Mouse (Mus musculus) forebrain, embryonic 16.5 days (tissue): ENCODE data around the gene Gm12258. TPM values are rescaled to one million over a fixed set of nuclear protein-coding genes. Genes with fewer than 3 reads are reported as not detected.
"Not testable (repeated sequence)": the region's sequence is repeated elsewhere in the genome, so short reads cannot be mapped to it uniquely, and the experiment has no call there.

Experiments used
- ATAC-seq: fragments of 200-750 bp; cut with Nextera tagmentation; 2 replicates; pipeline ENCODE4 v1.8.0; 2017; ENCODE audit warnings: mild to moderate bottlenecking, moderate library complexity
- H3K27ac ChIP-seq: fragments of 300-500 bp; sonication (generic); 2 replicates; pipeline ENCODE4 v1.5.1; 2014; ENCODE audit warnings: low read length, control low read depth
- H3K27me3 ChIP-seq: fragments of 300-500 bp; sonication (generic); replicated peaks from 2 replicates; pipeline ENCODE4 v1.6.1; 2014; ENCODE audit warnings: low read length; ENCODE audit not compliant: control insufficient read depth, insufficient read depth
- H3K36me3 ChIP-seq: fragments of 300-500 bp; sonication (generic); 2 replicates; pipeline ENCODE4 v1.6.1; 2014; ENCODE audit not compliant: control insufficient read depth, insufficient read depth
- H3K4me1 ChIP-seq: fragments of 300-500 bp; sonication (generic); replicated peaks from 2 replicates; pipeline ENCODE4 v1.6.1; 2014; ENCODE audit warnings: low read length; ENCODE audit not compliant: control insufficient read depth, insufficient read depth
- H3K4me2 ChIP-seq: fragments of 300-500 bp; sonication (generic); 2 replicates; pipeline ENCODE4 v1.6.1; 2014; ENCODE audit warnings: mild to moderate bottlenecking, low read length, control low read depth
- H3K4me3 ChIP-seq: fragments of 300-500 bp; sonication (generic); replicated peaks from 2 replicates; pipeline ENCODE4 v1.5.1; 2014; ENCODE audit warnings: mild to moderate bottlenecking, low read length, control low read depth
- H3K9ac ChIP-seq: fragments of 300-500 bp; sonication (generic); replicated peaks from 2 replicates; pipeline ENCODE4 v1.6.1; 2014; ENCODE audit warnings: low read depth, low read length, control low read depth
- H3K9me3 ChIP-seq: fragments of 300-500 bp; sonication (generic); 2 replicates; pipeline ENCODE4 v1.6.1; 2016; ENCODE audit warnings: low read length; ENCODE audit not compliant: control insufficient read depth
- WGBS: fragments of 180-500 bp; shearing (Covaris S2); extraction: QIAGEN DNeasy Blood & Tissue Kit; methylation state at CpG from one replicate; pipeline ENCODE4 v1.1.7; 2014; 5-methylcytosine and 5-hydroxymethylcytosine counted together
- polyA plus RNA-seq: library from polyadenylated mRNA; unstranded; fragments of >200 nt; fragmentation: Nextera tagmentation; extraction: Ambion mirVana; gene quantifications from 2 replicates; pipeline ENCODE4 v1.2.1, GENCODE M21; 2015

The Gm12258 gene
- polyA plus RNA-seq, 1 experiment from 2014 or later, result 25.1 TPM

- Histone ChIP-seq H3K27ac (no peak overlapping the region), H3K36me3 (no peaks in the 10 kb centered on the region), H3K27me3 (no peaks in the 10 kb centered on the region), H3K4me1 (no peaks in the 10 kb centered on the region), H3K4me3 (no peak overlapping the region), H3K9ac (no peak overlapping the region), H3K9me3 (no peaks in the 10 kb centered on the region), H3K4me2 (no peak overlapping the region)
- no peak for ATAC-seq
- WGBS, result 80% methylated on average over 3 of the region's 3 CpGs
Observed at GRCm38 (mm10) chr11:58829764-58830163, 17.2 kb upstream of the Gm12258 start.

DNA sequence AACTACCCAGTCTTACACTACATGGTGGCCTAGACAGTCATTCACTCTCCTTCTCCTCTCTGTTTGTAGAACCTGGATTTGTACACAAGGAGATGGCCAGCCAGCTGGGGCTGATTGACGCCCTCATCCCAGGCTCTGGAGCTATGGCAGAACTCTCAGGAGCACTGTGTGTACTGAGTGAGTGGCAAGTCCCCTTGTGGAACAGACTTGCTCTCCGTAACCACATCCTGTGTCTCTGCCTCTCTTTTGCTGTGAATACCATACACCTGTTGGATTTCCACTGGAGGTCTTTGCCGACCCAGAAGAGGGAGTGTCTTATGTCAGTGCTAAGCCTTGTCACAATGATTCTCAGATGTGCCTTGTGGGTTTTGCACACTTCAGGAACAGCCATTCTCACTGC, 14.4 kb upstream of the Gm12258 start:
- not testable (repeated sequence) for H3K27ac ChIP-seq, H3K4me1 ChIP-seq, H3K4me2 ChIP-seq, H3K9me3 ChIP-seq, H3K27me3 ChIP-seq, ATAC-seq, H3K9ac ChIP-seq, H3K36me3 ChIP-seq, H3K4me3 ChIP-seq
- whole genome bisulfite sequencing, result 82% methylated on average over 3 of the region's 3 CpGs

- H3K4me3 ChIP-seq, H3K9ac ChIP-seq, H3K27ac ChIP-seq, H3K4me2 ChIP-seq, ATAC-seq, H3K9me3 ChIP-seq, H3K4me1 ChIP-seq, H3K36me3 ChIP-seq, H3K27me3 ChIP-seq: not testable (repeated sequence)
Observed at GRCm38 (mm10) chr11:58838951-58839350, 8.0 kb upstream of the Gm12258 start, which contains the start of gene Olfr311. Olfr311 (plus strand) TSS chr11:58839251.

- ATAC-seq, result no peak; the same call in 1 of the 2 replicates
- Histone ChIP-seq H3K4me2 (peak overlapping the region; percentile 67), H3K9me3 (no peaks in the 10 kb centered on the region), H3K27me3 (no peaks in the 10 kb centered on the region), H3K36me3 (peaks cover 16% of the 10 kb centered on the region), H3K4me3 (peak overlapping the region; percentile 68), H3K9ac (peak overlapping the region; percentile 85), H3K27ac (no peak overlapping the region), H3K4me1 (peaks cover 11% of the 10 kb centered on the region)
- 51% methylated on average over 9 of the region's 9 CpGs for WGBS
Observed at GRCm38 (mm10) chr11:58847636-58848035, 678 bp downstream of the Gm12258 start.

- H3K4me3 ChIP-seq, result no peak overlapping the region
- peaks cover 11% of the 10 kb centered on the region for H3K4me1 ChIP-seq
- H3K27me3 ChIP-seq, result no peaks in the 10 kb centered on the region
- no peaks in the 10 kb centered on the region for H3K9me3 ChIP-seq
- H3K9ac ChIP-seq, result no peak overlapping the region
- H3K36me3 ChIP-seq, result peaks cover 20% of the 10 kb centered on the region
- ATAC-seq, result no peak
- no peak overlapping the region for H3K4me2 ChIP-seq
- no peak overlapping the region for H3K27ac ChIP-seq
- 66% methylated on average over 2 of the region's 2 CpGs for WGBS
Observed at GRCm38 (mm10) chr11:58849731-58850130, 2.8 kb downstream of the Gm12258 start.

DNA sequence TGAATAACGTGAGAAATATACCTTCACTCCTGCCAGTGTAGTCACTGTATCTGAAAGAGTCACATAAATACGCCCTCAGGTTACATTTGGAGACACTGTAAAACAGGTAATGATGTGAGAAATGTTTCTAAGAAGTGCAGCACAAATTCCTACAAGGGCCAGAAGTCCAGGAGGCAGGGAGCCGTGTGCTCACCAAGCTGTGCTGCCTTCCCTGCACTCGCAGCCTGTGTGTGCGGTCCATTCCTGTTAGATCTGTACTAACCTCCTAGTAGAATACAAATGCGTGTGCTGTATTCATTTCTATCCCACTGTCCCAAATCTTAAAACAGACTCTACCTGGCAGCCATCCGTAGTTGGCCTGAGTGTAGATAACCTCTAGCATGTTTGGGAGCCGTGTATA, 13.8 kb downstream of the Gm12258 start:
- ATAC-seq, result no peak
- H3K4me1 ChIP-seq, result no peaks in the 10 kb centered on the region
- peaks cover 15% of the 10 kb centered on the region for H3K9me3 ChIP-seq
- H3K9ac ChIP-seq, result no peak overlapping the region
- WGBS, result 97% methylated on average over 8 of the region's 8 CpGs
- H3K27me3 ChIP-seq, result 0 out of 2 replicates have a peak, but pooled peaks cover 3% of the 10 kb centered on the region
- no peak overlapping the region for H3K27ac ChIP-seq
- no peak overlapping the region for H3K4me3 ChIP-seq
- peaks cover 52% of the 10 kb centered on the region for H3K36me3 ChIP-seq
- H3K4me2 ChIP-seq, result no peak overlapping the region

DNA sequence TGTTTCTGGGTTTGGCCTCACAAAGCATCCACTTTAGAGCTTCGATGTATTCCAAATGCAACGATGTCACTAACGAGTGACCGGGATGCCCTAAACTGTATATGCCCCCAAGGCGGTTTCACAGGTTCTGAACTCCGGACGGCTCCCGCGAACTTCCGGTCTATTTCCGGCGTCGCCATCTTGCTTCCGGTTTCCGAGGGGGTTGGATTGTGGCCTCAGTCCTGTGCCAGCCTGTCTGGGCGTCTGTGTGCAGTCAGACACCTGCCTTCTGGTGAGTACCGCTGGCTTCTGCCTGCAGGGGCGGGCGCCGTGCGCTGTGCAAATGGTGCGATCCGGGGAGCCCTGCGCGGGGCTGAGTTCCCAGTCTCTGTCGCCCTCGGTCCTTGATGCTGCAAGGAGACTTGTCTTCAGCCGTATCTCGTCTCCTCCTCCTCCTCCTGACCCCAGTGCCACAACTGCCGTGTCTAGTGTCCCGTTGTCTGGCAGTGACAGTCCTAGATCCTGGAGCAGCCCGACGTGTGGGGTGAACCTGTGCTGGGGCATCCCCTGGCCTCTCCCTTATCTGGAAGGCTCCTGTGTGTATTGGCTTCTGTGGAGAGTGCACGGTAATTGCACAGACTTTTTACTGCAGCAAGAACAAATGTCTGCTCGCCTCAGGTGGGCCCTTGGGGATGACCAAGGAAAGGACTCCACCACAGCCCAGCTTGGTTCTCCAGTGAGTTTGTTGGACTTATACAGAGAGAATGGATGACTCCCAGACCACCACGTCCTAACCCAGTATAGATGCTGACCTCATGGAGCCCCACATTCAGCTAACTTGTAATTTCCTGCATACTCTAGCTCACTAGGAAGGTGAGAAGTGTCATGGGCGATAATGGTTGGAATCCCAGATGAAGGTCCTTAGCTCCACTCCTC, 20.3 kb downstream of the Gm12258 start, which contains the start of gene 2810021J22Rik:
Gene 2810021J22Rik (plus strand): TSS at position 178 of the 915 bp plus-strand sequence.
- H3K4me3 ChIP-seq, result peak within 1 kb of the TSS; percentile 79
- no peaks in the 10 kb centered on the region for H3K9me3 ChIP-seq
- 0 out of 2 replicates have a peak, but pooled peaks cover 3% of the 10 kb centered on the region for H3K27me3 ChIP-seq
- H3K4me1 ChIP-seq, result peaks cover 9% of the 10 kb centered on the region
- H3K27ac ChIP-seq, result peak within 1 kb of the TSS; percentile 92
- peak within 1 kb of the TSS; percentile 88 for H3K4me2 ChIP-seq
- H3K9ac ChIP-seq, result peak within 1 kb of the TSS; percentile 88
- ATAC-seq, result peak; percentile 93
- H3K36me3 ChIP-seq, result peaks cover 9% of the 10 kb centered on the region; the same call in 1 of the 2 replicates
- WGBS, result 4% methylated on average over 37 of the region's 37 CpGs

- H3K4me3 ChIP-seq, result peak overlapping the region; percentile 79
- ATAC-seq, result no peak
- WGBS, result 78% methylated on average over 6 of the region's 6 CpGs
- peaks cover 9% of the 10 kb centered on the region for H3K4me1 ChIP-seq
- H3K36me3 ChIP-seq, result peaks cover 9% of the 10 kb centered on the region; the same call in 1 of the 2 replicates
- H3K9me3 ChIP-seq, result no peaks in the 10 kb centered on the region
- H3K9ac ChIP-seq, result no peak overlapping the region
- 0 out of 2 replicates have a peak, but pooled peaks cover 3% of the 10 kb centered on the region for H3K27me3 ChIP-seq
- H3K4me2 ChIP-seq, result peak overlapping the region; percentile 88
- no peak overlapping the region for H3K27ac ChIP-seq
Observed at GRCm38 (mm10) chr11:58867954-58868330, 21.0 kb downstream of the Gm12258 start.

DNA sequence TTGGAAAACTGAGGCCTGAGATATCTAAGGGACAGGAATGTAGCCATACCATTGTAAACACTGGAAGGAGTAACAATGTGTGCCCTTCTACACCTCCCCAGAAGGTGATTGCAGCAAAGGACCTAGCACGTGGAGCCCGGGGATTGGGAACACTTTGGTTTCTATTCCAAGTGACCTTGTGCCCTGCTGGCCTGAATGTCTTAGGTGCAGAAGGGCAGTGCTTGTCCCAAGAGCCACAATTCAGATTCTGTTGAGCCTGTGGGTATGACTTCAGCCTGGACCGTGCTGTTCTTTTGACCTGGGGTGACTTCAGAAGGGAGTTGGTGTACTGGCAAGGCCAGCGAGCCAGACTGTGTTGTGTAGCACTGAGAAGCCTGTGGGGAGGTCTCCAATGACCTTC, 24.0 kb downstream of the Gm12258 start:
- Histone ChIP-seq H3K4me1 (peaks cover 9% of the 10 kb centered on the region), H3K36me3 (peaks cover 9% of the 10 kb centered on the region; the same call in 1 of the 2 replicates), H3K4me2 (no peak overlapping the region), H3K27ac (no peak overlapping the region), H3K27me3 (no peaks in the 10 kb centered on the region), H3K9ac (no peak overlapping the region), H3K4me3 (no peak overlapping the region), H3K9me3 (no peaks in the 10 kb centered on the region)
- 90% methylated on average over 4 of the region's 4 CpGs for WGBS
- no peak for ATAC-seq
